Mouse (Mus musculus) ovary, postnatal 14 days (tissue): ENCODE measurements around the gene S100g.

ENCODE experiments used
- DNase-seq: peaks from one replicate; pipeline ENCODE4 v3.0.0; 2022; ENCODE audit warnings: low spot score

Gene S100g

GRCm38 (mm10) chrX:162964383-162964782 is at the start of gene S100g:
TSS of gene S100g (minus strand) at chrX:162964599.
- DNase-seq, result no peak

- no peak for DNase-seq
Observed at GRCm38 (mm10) chrX:162992121-162992520, 27.7 kb upstream of the S100g start.

- DNase-seq, result no peak
Observed at GRCm38 (mm10) chrX:162991396-162991795, 27.0 kb upstream of the S100g start.

DNA sequence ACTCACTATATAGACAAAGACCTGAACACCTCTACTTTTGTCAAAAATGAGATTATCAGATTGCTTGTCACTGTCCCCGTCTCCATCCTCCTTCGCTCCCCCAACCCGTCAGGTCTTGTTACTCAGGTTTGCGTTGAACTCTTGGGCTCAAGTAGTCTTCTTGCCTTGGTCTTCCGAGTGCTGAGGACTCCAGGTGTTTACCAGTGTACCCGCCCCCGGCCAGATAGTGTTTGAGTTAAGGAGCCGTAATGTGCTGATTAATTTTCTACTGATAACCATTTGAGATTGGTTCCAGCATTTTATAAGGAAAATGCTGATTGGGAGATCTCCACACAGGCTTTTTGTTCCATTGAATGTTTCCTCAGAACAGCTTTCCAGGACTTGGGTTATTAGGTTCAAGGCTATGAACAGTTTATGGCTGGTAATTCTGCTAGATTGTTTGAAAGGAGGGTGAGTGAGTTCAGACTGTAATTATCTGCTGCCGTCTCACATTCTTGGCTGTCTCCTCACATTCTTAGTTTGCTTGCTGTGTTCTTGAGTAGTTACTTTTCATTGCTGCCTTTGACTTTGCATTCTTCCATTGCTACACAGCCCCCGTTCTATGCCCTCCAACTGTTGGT is 22.6 kb upstream of the S100g start:
- DNase-seq, result no peak

GRCm38 (mm10) chrX:162976194-162976593 is 11.8 kb upstream of the S100g start:
- no peak for DNase-seq

GRCm38 (mm10) chrX:162967456-162967855 is 3.1 kb upstream of the S100g start:
- no peak for DNase-seq

DNA sequence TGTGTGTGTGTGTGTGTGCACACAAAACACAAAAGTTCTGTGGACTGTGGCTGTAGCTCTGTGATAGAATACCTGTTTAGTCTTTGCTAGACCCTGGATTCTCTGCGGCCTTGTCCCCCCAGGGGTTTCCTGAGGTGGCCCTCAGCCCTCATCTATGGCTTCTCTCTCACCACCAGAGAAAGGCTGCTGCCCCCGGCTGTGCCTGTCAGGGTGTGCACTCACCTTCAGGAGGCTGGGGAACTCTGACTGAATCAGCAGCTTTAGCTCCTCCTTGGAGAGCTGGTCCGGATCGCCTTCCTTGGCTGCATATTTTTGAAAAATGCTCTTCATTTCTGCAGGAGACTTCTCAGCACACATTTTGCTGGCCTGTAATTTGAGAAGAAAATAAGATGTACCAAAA is 559 bp downstream of the S100g start:
- no peak for DNase-seq

GRCm38 (mm10) chrX:162957921-162958320 is 6.5 kb downstream of the S100g start:
- DNase-seq, result no peak

GRCm38 (mm10) chrX:162949811-162950439 is 14.5 kb downstream of the S100g start:
- peak; percentile 29 for DNase-seq

GRCm38 (mm10) chrX:162942027-162942426 is 22.4 kb downstream of the S100g start:
- no peak for DNase-seq

- DNase-seq, result no peak
Observed at GRCm38 (mm10) chrX:162931467-162931866, 32.9 kb downstream of the S100g start.

GRCm38 (mm10) chrX:162921487-162922125 is 42.8 kb downstream of the S100g start:
- DNase-seq, result no peak

- peak; percentile 21 for DNase-seq
Observed at GRCm38 (mm10) chrX:162915697-162916096, 48.7 kb downstream of the S100g start.

- DNase-seq, result no peak
Observed at GRCm38 (mm10) chrX:162913651-162914050, 50.7 kb downstream of the S100g start.
